Mouse (Mus musculus) lung, postnatal 0 days (tissue): ENCODE data around the gene Brs3. TPM values are rescaled to one million over a fixed set of nuclear protein-coding genes. Genes with fewer than 3 reads are reported as not detected.
A peak's percentile ranks its signal among the peaks of the same experiment; 100 is the strongest.

ENCODE experiments used
- ATAC-seq: fragments of 200-750 bp; cut with Nextera tagmentation; 2 replicates; pipeline ENCODE4 v1.8.0; 2017; ENCODE audit warnings: moderate library complexity
- DNase-seq: peaks from one replicate; pipeline ENCODE4 v3.0.0-alpha.2; 2016; ENCODE audit warnings: low spot score
- H3K27ac ChIP-seq: fragments of 300-500 bp; sonication (generic); 2 replicates; pipeline ENCODE4 v1.5.1; 2014; ENCODE audit warnings: antibody characterized with exemption, mild to moderate bottlenecking, low read length, mixed read lengths
- H3K27me3 ChIP-seq: fragments of 300-500 bp; sonication (generic); replicated peaks from 2 replicates; pipeline ENCODE4 v1.6.1; 2014; ENCODE audit warnings: low read length, mixed read lengths; ENCODE audit not compliant: insufficient read depth
- H3K36me3 ChIP-seq: fragments of 300-500 bp; sonication (generic); 2 replicates; pipeline ENCODE4 v1.6.1; 2014; ENCODE audit warnings: low read length, mixed read lengths; ENCODE audit not compliant: insufficient read depth
- H3K4me1 ChIP-seq: fragments of 300-500 bp; sonication (generic); 2 replicates; pipeline ENCODE4 v1.6.1; 2014; ENCODE audit warnings: antibody characterized with exemption, low read depth, low read length, mixed read lengths; ENCODE audit not compliant: insufficient read depth
- H3K4me2 ChIP-seq: fragments of 300-500 bp; sonication (generic); replicated peaks from 2 replicates; pipeline ENCODE4 v1.6.1; 2014; ENCODE audit warnings: low read depth, mild to moderate bottlenecking, low read length, moderate library complexity, mixed read lengths
- H3K4me3 ChIP-seq: fragments of 300-500 bp; sonication (generic); 2 replicates; pipeline ENCODE4 v1.5.1; 2014; ENCODE audit warnings: low read depth, low read length
- H3K9ac ChIP-seq: fragments of 300-500 bp; sonication (generic); replicated peaks from 2 replicates; pipeline ENCODE4 v1.6.1; 2014; ENCODE audit warnings: low read depth, mild to moderate bottlenecking
- H3K9me3 ChIP-seq: fragments of 300-500 bp; sonication (generic); 2 replicates; pipeline ENCODE4 v1.6.1; 2016; ENCODE audit warnings: low read length, mixed read lengths
- CTCF ChIP-seq: IDR thresholded peaks from 2 replicates; pipeline ENCODE4 v1.5.1; 2016; ENCODE audit warnings: antibody characterized with exemption, mild to moderate bottlenecking
- EP300 ChIP-seq: IDR thresholded peaks from 2 replicates; pipeline ENCODE4 v1.6.1; 2016; ENCODE audit warnings: antibody characterized with exemption, mild to moderate bottlenecking, control low read depth
- WGBS: fragments of 180-500 bp; shearing (Covaris S2); extraction: QIAGEN DNeasy Blood & Tissue Kit; methylation state at CpG from one replicate; pipeline ENCODE4 v1.1.7; 2014; 5-methylcytosine and 5-hydroxymethylcytosine counted together
- polyA plus RNA-seq: library from polyadenylated mRNA; unstranded; fragments of >200 nt; fragmentation: Nextera tagmentation; extraction: Ambion mirVana; gene quantifications from 2 replicates; pipeline ENCODE4 v1.2.1, GENCODE M21; 2015

Brs3 gene
- polyA plus RNA-seq, 1 experiment from 2014 or later: not detected

GRCm38 (mm10) chrX:57081496-57081895, 38.6 kb downstream of the Brs3 start:
- H3K4me1 ChIP-seq: no peaks in the 10 kb centered on the region
- DNase-seq: peak; percentile 53
- H3K9me3 ChIP-seq: no peaks in the 10 kb centered on the region
- H3K27ac ChIP-seq: no peak overlapping the region
- peak; percentile 52; the same call in 1 of the 2 replicates for ATAC-seq
- TF ChIP-seq CTCF: no peak
- TF ChIP-seq EP300: no peak
- H3K4me3 ChIP-seq: no peak overlapping the region
- H3K9ac ChIP-seq: no peak overlapping the region
- H3K36me3 ChIP-seq: no peaks in the 10 kb centered on the region
- H3K4me2 ChIP-seq: no peak overlapping the region
- WGBS: 62% methylated on average over 5 of the region's 5 CpGs
- H3K27me3 ChIP-seq: no peaks in the 10 kb centered on the region

DNA sequence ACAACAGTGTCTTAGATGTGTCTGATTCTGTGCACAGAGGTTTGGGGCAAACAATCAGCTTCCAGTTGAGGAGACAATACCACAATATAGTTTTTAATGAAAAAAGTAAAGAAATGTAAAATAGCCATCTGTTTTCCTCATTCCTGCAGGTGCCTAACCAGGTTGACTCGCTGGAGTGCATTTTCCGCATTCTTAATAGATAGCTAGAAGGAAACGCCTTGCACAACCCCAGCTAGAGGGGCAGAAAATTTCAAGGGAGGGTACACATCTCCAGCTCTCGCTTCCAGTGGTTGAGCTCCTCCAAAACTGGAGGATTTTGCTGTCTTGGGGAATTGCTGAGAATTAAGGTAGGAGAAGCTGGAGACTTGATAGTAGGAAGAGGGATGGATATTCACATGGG, 44.9 kb downstream of the Brs3 start, which contains the start of gene Vgll1:
Gene Vgll1 (plus strand): TSS at position 301 of the 400 bp plus-strand sequence.
- H3K4me3 ChIP-seq: no peak within 1 kb of the TSS
- no peaks in the 10 kb centered on the region for H3K27me3 ChIP-seq
- no peaks in the 10 kb centered on the region for H3K4me1 ChIP-seq
- no peaks in the 10 kb centered on the region for H3K36me3 ChIP-seq
- no peaks in the 10 kb centered on the region for H3K9me3 ChIP-seq
- DNase-seq: no peak
- no peak within 1 kb of the TSS for H3K4me2 ChIP-seq
- H3K27ac ChIP-seq: no peak within 1 kb of the TSS
- 74% methylated on average over 4 of the region's 4 CpGs for WGBS
- no peak for ATAC-seq
- no peak for TF ChIP-seq CTCF
- no peak for TF ChIP-seq EP300
- H3K9ac ChIP-seq: no peak within 1 kb of the TSS

Other genes starting within 250 kb of the Brs3 start
- gene Map7d3, start 220.7 kb upstream of the Brs3 start, polyA plus RNA-seq: 2.4 and 2.6 TPM in 2 replicates
- not detected in 2 replicates for gene Adgrg4, start 172.9 kb upstream of the Brs3 start, polyA plus RNA-seq
- gene Htatsf1, start 10.5 kb downstream of the Brs3 start, polyA plus RNA-seq: 46.3 and 47.8 TPM in 2 replicates
- gene Vgll1, start 45.0 kb downstream of the Brs3 start, polyA plus RNA-seq: 0.17 and 0.20 TPM in 2 replicates
- not detected in 2 replicates for gene Cd40lg, start 169.1 kb downstream of the Brs3 start, polyA plus RNA-seq